9 mouse cellular contexts compared by ENCODE assay signal in the genomic region with DNA sequence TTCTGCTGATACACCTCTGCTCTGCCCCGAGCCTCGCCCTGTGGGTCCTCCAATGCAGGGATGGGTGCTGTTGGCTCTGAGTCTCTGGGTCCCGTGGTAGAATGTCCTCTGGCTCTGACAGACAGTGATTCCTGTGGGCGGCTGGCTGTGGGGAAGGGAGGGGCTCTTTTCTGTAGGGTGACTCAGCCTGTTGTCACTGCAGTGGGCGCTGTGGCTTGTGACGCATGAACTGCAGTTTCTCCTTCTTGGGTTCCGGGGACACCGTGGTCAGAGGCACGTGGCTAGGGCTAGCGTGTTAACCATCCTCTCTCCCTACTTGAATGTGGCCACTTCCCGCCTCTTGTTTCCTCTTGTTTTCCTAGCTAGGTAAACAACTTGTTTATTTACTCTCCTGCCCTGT. TPM values are rescaled to one million over a fixed set of nuclear protein-coding genes. Genes with fewer than 3 reads are reported as not detected.
DNase-seq lines count a peak whose midpoint lies in the region.
"Had no signal": no experiment of that assay in that cellular context is flagged by ENCODE, and none has a peak within 500 bp of the region (broad histone marks: within the 10 kb centered on the region; RNA-seq: fewer than 3 reads in every experiment).

No protein-coding gene starts in this region.

- peak; percentile 76 for DNase-seq in left cerebral cortex, adult 11 months (ENCODE audit: low spot score)
- no peak for DNase-seq in left cerebral cortex, postnatal 4 days
- peak; percentile 53 for DNase-seq in adrenal gland, postnatal 10 days
- DNase-seq in heart, postnatal 14 days, result peak; percentile 38
- peak; percentile 44 for DNase-seq in lung, postnatal 14 days
- no peak for DNase-seq in forebrain, embryonic 10.5 days (ENCODE audit: extremely low spot score, low spot score)
- no peak for DNase-seq in cerebellum, postnatal 14 days
- no peak for DNase-seq in kidney, postnatal 36 days

- peaks cover 26% of the 10 kb centered on the region for H3K4me1 ChIP-seq in forebrain, embryonic 10.5 days

- H3K4me3 ChIP-seq in forebrain, embryonic 10.5 days, result no peak overlapping the region

- peaks cover 52% of the 10 kb centered on the region for H3K36me3 ChIP-seq in forebrain, embryonic 10.5 days (replicated peaks)

- H3K27me3 ChIP-seq in forebrain, embryonic 10.5 days (ENCODE audit: poor library complexity, severe bottlenecking), result no peaks in the 10 kb centered on the region

- no peak overlapping the region for H3K27ac ChIP-seq in forebrain, embryonic 10.5 days
- H3K27ac ChIP-seq: kidney, postnatal 0 days had no signal

- WGBS in forebrain, embryonic 10.5 days, result 88% methylated on average over 11 of the region's 11 CpGs

- no peaks in the 10 kb centered on the region for H3K9me3 ChIP-seq in forebrain, embryonic 10.5 days

- intact Hi-C loops in left cerebral cortex, postnatal 4 days (cut with DNase I), result no loop called here
- intact Hi-C loops in heart, postnatal 14 days (cut with DNase I), result no loop called here

RNA-seq across cellular contexts. Expression of a gene that starts 41.6 kb away (rescaled TPM):
- total RNA-seq in left cerebral cortex, postnatal 4 days (2021), result 10 to 100 TPM; 55.1 to 63.3 TPM
- total RNA-seq in adrenal gland, postnatal 10 days (2021), result 10 to 100 TPM; 28.9 to 30.7 TPM
- total RNA-seq in heart, postnatal 14 days (2021), result 10 to 100 TPM; 31.2 to 33.4 TPM
- 22.8 and 25.3 TPM in 2 replicates for polyA plus RNA-seq in forebrain, embryonic 10.5 days (2016; fragmentation: Nextera tagmentation; extraction: Ambion mirVana)

RNA-seq across cellular contexts. Expression of a gene that starts 43.8 kb away (rescaled TPM):
- total RNA-seq in left cerebral cortex, postnatal 4 days (2021), result 100 to 1,000 TPM; 200 to 215 TPM
- total RNA-seq in adrenal gland, postnatal 10 days (2021), result 100 to 1,000 TPM; 174 to 187 TPM
- 10 to 100 TPM; 66.3 to 75.0 TPM for total RNA-seq in heart, postnatal 14 days (2021)
- 192 and 197 TPM in 2 replicates for polyA plus RNA-seq in forebrain, embryonic 10.5 days (2016; fragmentation: Nextera tagmentation; extraction: Ambion mirVana)

RNA-seq across cellular contexts. Expression of a gene that starts 43.9 kb away (rescaled TPM):
- 10 to 100 TPM; 47.6 to 47.7 TPM for total RNA-seq in left cerebral cortex, postnatal 4 days (2021)
- total RNA-seq in adrenal gland, postnatal 10 days (2021), result 10 to 100 TPM; 14.6 to 23.7 TPM
- 10 to 100 TPM; 12.0 to 13.4 TPM for total RNA-seq in heart, postnatal 14 days (2021)
- polyA plus RNA-seq in forebrain, embryonic 10.5 days (2016; fragmentation: Nextera tagmentation; extraction: Ambion mirVana), result 6.6 and 8.0 TPM in 2 replicates

Comparison
In these comparisons a context has a peak if more than half of its experiments do, and no peak if none do; other contexts are left out.
1. DNase-seq: peak in left cerebral cortex, adult 11 months (single experiment), adrenal gland, postnatal 10 days (single experiment), heart, postnatal 14 days (2 of 2) and lung, postnatal 14 days (single experiment); none in left cerebral cortex, postnatal 4 days (single experiment), forebrain, embryonic 10.5 days (single experiment), cerebellum, postnatal 14 days (0 of 2) and kidney, postnatal 36 days (0 of 2).